32 mouse cellular contexts compared by ENCODE assay signal in the genomic region with DNA sequence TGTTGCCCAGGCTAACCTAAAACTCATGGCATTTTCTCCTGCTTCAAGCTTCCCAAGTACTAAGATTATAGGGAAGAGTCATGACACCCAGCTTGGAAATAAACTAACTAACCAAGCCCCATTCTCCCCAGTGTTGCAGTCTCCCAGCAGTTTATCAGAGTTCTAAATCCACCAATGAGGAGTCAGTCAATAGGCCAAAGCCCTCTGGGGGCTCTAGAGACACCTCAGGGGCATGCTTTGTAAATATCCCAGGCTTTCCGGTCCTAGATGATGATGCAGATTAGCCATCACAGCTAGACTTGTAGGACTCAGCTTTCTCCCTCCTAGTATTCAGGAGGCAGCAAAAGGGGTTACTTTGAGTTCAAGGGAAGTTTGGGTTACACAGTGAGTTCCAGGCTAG. TPM values are rescaled to one million over a fixed set of nuclear protein-coding genes. Genes with fewer than 3 reads are reported as not detected.
"Had no signal": no experiment of that assay in that cellular context is flagged by ENCODE, and none has a peak within 500 bp of the region (broad histone marks: within the 10 kb centered on the region; RNA-seq: fewer than 3 reads in every experiment).

No protein-coding gene starts in this region.

- DNase-seq: cerebellum, adult 9-10 months; cerebellum, postnatal 10 days; cerebellum, postnatal 14 days; cerebellum, postnatal 25 days; cerebellum, postnatal 36 days; embryo, embryonic 11 days; forebrain, postnatal 0 days; gastrocnemius, adult 2 months; gastrocnemius, postnatal 10 days; gastrocnemius, postnatal 14 days; gastrocnemius, postnatal 25 days; gastrocnemius, postnatal 36 days; heart, adult 11 months; heart, adult 18-20 months; heart, adult 2 months had no signal

- H3K4me1 ChIP-seq: forebrain, embryonic 10.5 days; forebrain, embryonic 12.5 days; forebrain, embryonic 13.5 days; forebrain, embryonic 15.5 days; heart, embryonic 10.5 days had no signal

- H3K9me3 ChIP-seq: embryonic facial prominence, embryonic 10.5 days; embryonic facial prominence, embryonic 12.5 days; embryonic facial prominence, embryonic 13.5 days; embryonic facial prominence, embryonic 15.5 days; forebrain, embryonic 10.5 days; forebrain, embryonic 12.5 days; forebrain, embryonic 13.5 days; forebrain, embryonic 15.5 days; heart, embryonic 10.5 days had no signal

- H3K27ac ChIP-seq: embryonic facial prominence, embryonic 10.5 days; embryonic facial prominence, embryonic 12.5 days; embryonic facial prominence, embryonic 13.5 days; embryonic facial prominence, embryonic 15.5 days; forebrain, embryonic 10.5 days; forebrain, embryonic 12.5 days; forebrain, embryonic 13.5 days; forebrain, embryonic 15.5 days; gastrocnemius, adult 2 months; heart, adult 2 months; heart, embryonic 10.5 days had no signal

- ATAC-seq: forebrain, embryonic 13.5 days; forebrain, embryonic 14.5 days; forebrain, embryonic 15.5 days; forebrain, embryonic 16.5 days; forebrain, postnatal 0 days had no signal

- H3K9ac ChIP-seq: embryonic facial prominence, embryonic 12.5 days; embryonic facial prominence, embryonic 13.5 days; embryonic facial prominence, embryonic 15.5 days; forebrain, embryonic 12.5 days; forebrain, embryonic 13.5 days; forebrain, embryonic 15.5 days; forebrain, postnatal 0 days had no signal

- H3K4me2 ChIP-seq: embryonic facial prominence, embryonic 12.5 days; embryonic facial prominence, embryonic 13.5 days; embryonic facial prominence, embryonic 15.5 days; forebrain, embryonic 12.5 days; forebrain, embryonic 13.5 days; forebrain, embryonic 15.5 days had no signal

- H3K27me3 ChIP-seq: embryonic facial prominence, embryonic 12.5 days; embryonic facial prominence, embryonic 13.5 days; embryonic facial prominence, embryonic 15.5 days; forebrain, embryonic 12.5 days; forebrain, embryonic 13.5 days; forebrain, embryonic 15.5 days had no signal

- H3K4me3 ChIP-seq: embryonic facial prominence, embryonic 10.5 days; embryonic facial prominence, embryonic 12.5 days; embryonic facial prominence, embryonic 13.5 days; embryonic facial prominence, embryonic 15.5 days; erythroblast, embryonic 14.5 days; forebrain, embryonic 10.5 days; forebrain, embryonic 12.5 days; forebrain, embryonic 13.5 days; forebrain, embryonic 15.5 days; gastrocnemius, adult 2 months; heart, adult 2 months; heart, embryonic 10.5 days had no signal

RNA-seq across cellular contexts. Expression of gene Cidec, which starts 25.6 kb away (rescaled TPM):
- total RNA-seq: common myeloid progenitor, adult 5-6 weeks; forebrain, postnatal 0 days; granulocyte monocyte progenitor cell, adult 5-6 weeks had no signal
- polyA plus RNA-seq: cortical plate, adult 2 months; embryonic facial prominence, embryonic 10.5 days; embryonic facial prominence, embryonic 11.5 days; embryonic facial prominence, embryonic 12.5 days; embryonic facial prominence, embryonic 13.5 days; embryonic facial prominence, embryonic 15.5 days; erythroblast, embryonic 14.5 days; forebrain, embryonic 10.5 days; forebrain, embryonic 11.5 days; forebrain, embryonic 12.5 days; forebrain, embryonic 13.5 days; forebrain, embryonic 14.5 days; forebrain, embryonic 15.5 days; forebrain, embryonic 16.5 days; forebrain, postnatal 0 days had no signal
